Mouse (Mus musculus): ENCODE measurements around the gene Frzb. TPM values are rescaled to one million over a fixed set of nuclear protein-coding genes. Genes with fewer than 3 reads are reported as not detected.

The Frzb gene
- polyA plus RNA-seq, 1 experiment from 2014 or later: 1.5 TPM

GRCm38 (mm10) chr2:80371458-80371857 is 76.0 kb downstream of the Frzb start:
- no peak overlapping the region for H3K4me2 ChIP-seq (ENCODE audit: low read depth, low read length)
- 80% methylated on average over 8 of the region's 8 CpGs for WGBS
- no peak for ATAC-seq (ENCODE audit: low read depth)
- H3K9me3 ChIP-seq (ENCODE audit: control insufficient read depth, low read length): no peaks in the 10 kb centered on the region
- no peak overlapping the region for H3K27ac ChIP-seq (ENCODE audit: low read length)
- H3K36me3 ChIP-seq (ENCODE audit: control insufficient read depth, insufficient read depth, low read length): no peaks in the 10 kb centered on the region
- no peak overlapping the region for H3K4me3 ChIP-seq (ENCODE audit: low read length)
- H3K9ac ChIP-seq (ENCODE audit: low read length): no peak overlapping the region
- no peaks in the 10 kb centered on the region for H3K27me3 ChIP-seq (ENCODE audit: control insufficient read depth, insufficient read depth, low read depth, low read length)
- H3K4me1 ChIP-seq (replicated peaks; ENCODE audit: control insufficient read depth, insufficient read depth, low read length): no peaks in the 10 kb centered on the region

Other genes starting within 250 kb of the Frzb start
- gene Prdx6b, start 155.2 kb downstream of the Frzb start, polyA plus RNA-seq (2015; fragmentation: Nextera tagmentation; extraction: Ambion mirVana): not detected in 2 replicates
- 87.4 and 90.8 TPM in 2 replicates for gene Dnajc10, start 132.2 kb downstream of the Frzb start, polyA plus RNA-seq (2015; fragmentation: Nextera tagmentation; extraction: Ambion mirVana)
- gene Nckap1, start 133.8 kb upstream of the Frzb start, polyA plus RNA-seq (2015; fragmentation: Nextera tagmentation; extraction: Ambion mirVana): 42.1 and 48.6 TPM in 2 replicates
- gene Dusp19, start 169.4 kb upstream of the Frzb start, polyA plus RNA-seq (2015; fragmentation: Nextera tagmentation; extraction: Ambion mirVana): 15.6 and 17.3 TPM in 2 replicates
- 47.3 and 53.1 TPM in 2 replicates for gene Nup35, start 169.6 kb upstream of the Frzb start, polyA plus RNA-seq (2015; fragmentation: Nextera tagmentation; extraction: Ambion mirVana)